Mouse (Mus musculus) CH12.LX (cell line): ENCODE data around the gene Igf1.

Experiments
- EP300 ChIP-seq: IDR thresholded peaks from 2 replicates; pipeline ENCODE4 v1.6.1; 2011; ENCODE audit warnings: low read length, improper control_type of control experiment
- GABPA ChIP-seq: IDR thresholded peaks from 2 replicates; pipeline ENCODE4 v1.6.1; 2012; ENCODE audit warnings: low read depth, low read length, improper control_type of control experiment, inconsistent platforms; ENCODE audit not compliant: insufficient replicate concordance
- POLR2AphosphoS2 ChIP-seq: IDR thresholded peaks from 2 replicates; pipeline ENCODE4 v1.6.1; 2011; ENCODE audit warnings: low read depth, low read length, improper control_type of control experiment
- USF2 ChIP-seq: conservative IDR thresholded peaks from 2 replicates; pipeline ENCODE4 v1.6.1; 2011; ENCODE audit warnings: low read depth, low read length, improper control_type of control experiment

GRCm38 (mm10) chr10:87898826-87899225, 40.8 kb downstream of the Igf1 start:
- TF ChIP-seq EP300 (no peak), USF2 (no peak), POLR2AphosphoS2 (no peak), GABPA (no peak)
